Mouse (Mus musculus) kidney, embryonic 14.5 days (tissue): ENCODE results near the gene St6galnac3. TPM values are rescaled to one million over a fixed set of nuclear protein-coding genes. Genes with fewer than 3 reads are reported as not detected.

Experiments used
- ATAC-seq: fragments of 200-750 bp; cut with Nextera tagmentation; 2 replicates; pipeline ENCODE4 v1.8.0; 2017; ENCODE audit warnings: moderate number of reproducible peaks, mild to moderate bottlenecking, moderate TSS enrichment, moderate library complexity; ENCODE audit not compliant: low FRiP score, low TSS enrichment
- H3K27ac ChIP-seq: fragments of 300-500 bp; sonication (generic); 2 replicates; pipeline ENCODE4 v1.5.1; 2014; ENCODE audit warnings: low read depth, mild to moderate bottlenecking, low read length, moderate library complexity, mixed read lengths
- H3K27me3 ChIP-seq: fragments of 300-500 bp; sonication (generic); 2 replicates; pipeline ENCODE4 v1.6.1; 2014; ENCODE audit warnings: mild to moderate bottlenecking, low read length; ENCODE audit not compliant: control insufficient read depth, insufficient read depth
- H3K36me3 ChIP-seq: fragments of 300-500 bp; sonication (generic); 2 replicates; pipeline ENCODE4 v1.6.1; 2014; ENCODE audit warnings: low read length, mixed read lengths; ENCODE audit not compliant: control insufficient read depth, insufficient read depth
- H3K4me1 ChIP-seq: fragments of 300-500 bp; sonication (generic); 2 replicates; pipeline ENCODE4 v1.6.1; 2014; ENCODE audit warnings: low read length, mixed read lengths; ENCODE audit not compliant: control insufficient read depth, insufficient read depth
- H3K4me2 ChIP-seq: fragments of 300-500 bp; sonication (generic); replicated peaks from 2 replicates; pipeline ENCODE4 v1.6.1; 2014; ENCODE audit warnings: low read depth, mild to moderate bottlenecking, low read length
- H3K4me3 ChIP-seq: fragments of 300-500 bp; sonication (generic); 2 replicates; pipeline ENCODE4 v1.5.1; 2014; ENCODE audit warnings: mild to moderate bottlenecking, low read length
- H3K9ac ChIP-seq: fragments of 300-500 bp; sonication (generic); 2 replicates; pipeline ENCODE4 v1.6.1; 2014; ENCODE audit warnings: low read depth, mild to moderate bottlenecking, low read length, moderate library complexity
- H3K9me3 ChIP-seq: fragments of 300-500 bp; sonication (generic); 2 replicates; pipeline ENCODE4 v1.6.1; 2016; ENCODE audit warnings: low read length; ENCODE audit not compliant: control insufficient read depth
- whole genome bisulfite sequencing: fragments of 180-500 bp; shearing (Covaris S2); extraction: QIAGEN DNeasy Blood & Tissue Kit; methylation state at CpG from one replicate; pipeline ENCODE4 v1.1.7; 2014; 5-methylcytosine and 5-hydroxymethylcytosine counted together
- polyA plus RNA-seq: library from polyadenylated mRNA; unstranded; fragments of >200 nt; fragmentation: Nextera tagmentation; extraction: Ambion mirVana; gene quantifications from 2 replicates; pipeline ENCODE4 v1.2.1, GENCODE M21; 2014

Gene St6galnac3
- polyA plus RNA-seq, 1 experiment from 2014 or later = 63.8 TPM

- Histone ChIP-seq H3K27ac (no peak overlapping the region), H3K4me1 (peaks cover 13% of the 10 kb centered on the region), H3K4me2 (no peak overlapping the region), H3K9ac (no peak overlapping the region), H3K4me3 (no peak overlapping the region), H3K27me3 (no peaks in the 10 kb centered on the region), H3K36me3 (no peaks in the 10 kb centered on the region), H3K9me3 (no peaks in the 10 kb centered on the region)
- ATAC-seq = no peak
- 43% methylated on average over 4 of the region's 4 CpGs for WGBS
Measured at GRCm38 (mm10) chr3:153582065-153582464, 142.9 kb downstream of the St6galnac3 start.

- WGBS = 59% methylated on average over 2 of the region's 2 CpGs
- H3K9me3 ChIP-seq = no peaks in the 10 kb centered on the region
Measured at GRCm38 (mm10) chr3:153580625-153581024, 144.3 kb downstream of the St6galnac3 start.

GRCm38 (mm10) chr3:153580136-153580535 lies 144.8 kb downstream of the St6galnac3 start:
- H3K36me3 ChIP-seq = no peaks in the 10 kb centered on the region
- H3K27me3 ChIP-seq = no peaks in the 10 kb centered on the region
- H3K4me3 ChIP-seq = no peak overlapping the region
- 84% methylated on average over 3 of the region's 3 CpGs for WGBS
- H3K9me3 ChIP-seq = no peaks in the 10 kb centered on the region
- H3K4me1 ChIP-seq = peaks cover 7% of the 10 kb centered on the region; the same call in 1 of the 2 replicates
- H3K9ac ChIP-seq = no peak overlapping the region
- ATAC-seq = no peak
- no peak overlapping the region for H3K4me2 ChIP-seq
- H3K27ac ChIP-seq = no peak overlapping the region

More at GRCm38 (mm10) chr3:153580625-153581024, 144.3 kb downstream of the St6galnac3 start:
- no peak for ATAC-seq
- Histone ChIP-seq H3K9ac (no peak overlapping the region), H3K27me3 (no peaks in the 10 kb centered on the region), H3K4me3 (no peak overlapping the region), H3K4me2 (no peak overlapping the region), H3K27ac (no peak overlapping the region), H3K36me3 (no peaks in the 10 kb centered on the region), H3K4me1 (peaks cover 7% of the 10 kb centered on the region; the same call in 1 of the 2 replicates)

DNA sequence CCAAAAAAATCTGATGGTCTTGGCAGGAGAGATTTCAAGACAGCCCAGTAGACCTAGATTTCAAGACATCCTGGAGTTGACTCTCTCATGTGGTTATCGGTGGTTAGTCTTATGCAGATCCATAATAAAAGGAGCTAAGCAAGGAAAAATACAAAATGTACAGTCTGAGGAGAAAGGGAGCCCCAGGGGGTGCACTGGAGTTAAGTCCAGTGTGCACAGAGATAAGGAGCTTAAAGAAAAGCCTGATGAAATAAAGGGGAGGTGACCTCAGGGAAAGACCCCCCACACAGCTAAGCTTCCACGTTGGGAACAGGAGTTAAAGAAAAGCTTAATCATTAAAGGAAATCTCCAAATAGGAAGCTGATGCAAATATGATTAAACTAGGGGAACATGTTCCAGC lies 147.7 kb downstream of the St6galnac3 start:
- WGBS = 76% methylated on average over 2 of the region's 2 CpGs
- Histone ChIP-seq H3K27ac (no peak overlapping the region), H3K4me1 (peaks cover 3% of the 10 kb centered on the region; the same call in 1 of the 2 replicates), H3K4me3 (no peak overlapping the region), H3K9me3 (no peaks in the 10 kb centered on the region), H3K9ac (no peak overlapping the region), H3K36me3 (no peaks in the 10 kb centered on the region), H3K4me2 (no peak overlapping the region), H3K27me3 (no peaks in the 10 kb centered on the region)
- ATAC-seq = no peak

GRCm38 (mm10) chr3:153571152-153571551 lies 153.8 kb downstream of the St6galnac3 start:
- ATAC-seq = no peak
- Histone ChIP-seq H3K9ac (no peak overlapping the region), H3K27me3 (no peaks in the 10 kb centered on the region), H3K27ac (no peak overlapping the region), H3K36me3 (no peaks in the 10 kb centered on the region), H3K4me2 (no peak overlapping the region), H3K9me3 (no peaks in the 10 kb centered on the region), H3K4me3 (no peak overlapping the region), H3K4me1 (peaks cover 4% of the 10 kb centered on the region; the same call in 1 of the 2 replicates)
- 89% methylated on average over 11 of the region's 11 CpGs for WGBS

DNA sequence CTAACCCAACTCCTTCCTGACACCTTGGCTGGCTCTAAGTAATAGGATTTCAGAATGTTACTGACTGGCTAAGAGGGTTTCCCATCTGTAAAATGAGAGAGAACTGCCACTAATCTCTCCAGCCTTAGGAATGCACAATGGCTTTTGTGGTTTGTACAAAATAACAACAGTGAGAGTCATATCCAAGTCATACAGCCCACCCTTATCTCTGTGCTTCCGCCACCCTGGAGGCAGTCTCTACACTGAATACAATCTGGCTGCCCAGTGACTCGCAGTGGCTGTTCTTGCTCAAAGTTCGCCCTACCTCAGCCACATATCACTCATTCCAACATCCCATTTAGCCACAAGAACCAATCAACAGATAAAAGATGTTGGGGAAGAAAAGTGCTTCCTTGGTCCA lies 156.2 kb downstream of the St6galnac3 start:
- Histone ChIP-seq H3K4me1 (peaks cover 4% of the 10 kb centered on the region; the same call in 1 of the 2 replicates), H3K9me3 (no peaks in the 10 kb centered on the region), H3K9ac (no peak overlapping the region), H3K36me3 (no peaks in the 10 kb centered on the region), H3K27me3 (no peaks in the 10 kb centered on the region), H3K4me2 (no peak overlapping the region), H3K4me3 (no peak overlapping the region), H3K27ac (no peak overlapping the region)
- no peak for ATAC-seq
- WGBS = 96% methylated on average over 3 of the region's 3 CpGs

DNA sequence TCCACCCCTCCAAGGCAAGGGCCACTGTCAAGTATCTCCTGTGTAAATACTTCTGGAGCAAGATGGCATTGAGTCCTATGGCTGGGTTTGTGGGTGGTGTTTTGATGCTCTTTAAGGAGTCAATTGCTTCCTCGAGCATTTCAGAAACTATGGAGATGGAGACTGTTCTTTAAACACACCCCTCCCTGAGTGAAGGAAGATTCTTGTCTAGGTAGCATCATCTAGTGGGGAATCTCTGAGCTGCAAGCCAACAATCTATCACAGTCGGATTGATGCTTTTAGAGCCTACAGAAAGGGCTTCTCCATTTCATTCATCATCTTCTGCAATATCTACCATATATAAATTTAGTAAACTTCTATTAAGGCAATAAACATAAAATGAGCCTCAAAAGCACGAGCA lies 157.1 kb downstream of the St6galnac3 start:
- no peak overlapping the region for H3K9ac ChIP-seq
- 65% methylated on average over 3 of the region's 3 CpGs for WGBS
- ATAC-seq = no peak
- no peaks in the 10 kb centered on the region for H3K9me3 ChIP-seq
- no peaks in the 10 kb centered on the region for H3K36me3 ChIP-seq
- H3K4me3 ChIP-seq = no peak overlapping the region
- no peaks in the 10 kb centered on the region for H3K27me3 ChIP-seq
- H3K4me2 ChIP-seq = no peak overlapping the region
- peaks cover 4% of the 10 kb centered on the region; the same call in 1 of the 2 replicates for H3K4me1 ChIP-seq
- no peak overlapping the region for H3K27ac ChIP-seq

DNA sequence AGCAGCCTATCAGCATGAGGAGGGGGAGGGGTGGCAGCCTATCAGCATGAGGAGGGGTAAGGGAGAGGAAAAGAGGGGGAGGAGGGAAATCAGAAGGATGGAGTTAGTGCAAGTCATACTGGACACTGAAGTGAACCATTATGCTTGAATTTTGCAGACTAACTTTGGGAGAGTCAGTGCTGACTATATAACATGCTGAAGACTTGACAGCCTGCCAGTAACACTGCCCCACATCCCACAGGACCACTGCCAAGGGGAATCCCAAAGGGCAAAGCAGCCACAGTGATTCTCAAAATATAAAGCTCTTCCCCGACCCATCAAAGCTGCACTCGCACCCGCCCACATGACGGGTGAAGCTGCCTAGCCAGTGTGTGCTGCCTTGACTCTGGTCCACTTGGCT lies 157.5 kb downstream of the St6galnac3 start:
- Histone ChIP-seq H3K4me1 (peaks cover 4% of the 10 kb centered on the region; the same call in 1 of the 2 replicates), H3K9me3 (no peaks in the 10 kb centered on the region), H3K9ac (no peak overlapping the region), H3K27ac (no peak overlapping the region), H3K4me3 (no peak overlapping the region), H3K36me3 (no peaks in the 10 kb centered on the region), H3K4me2 (no peak overlapping the region), H3K27me3 (no peaks in the 10 kb centered on the region)
- 86% methylated on average over 4 of the region's 4 CpGs for WGBS
- no peak for ATAC-seq

GRCm38 (mm10) chr3:153566100-153566499 lies 158.9 kb downstream of the St6galnac3 start:
- no peak overlapping the region for H3K4me3 ChIP-seq
- H3K9ac ChIP-seq = no peak overlapping the region
- peaks cover 4% of the 10 kb centered on the region; the same call in 1 of the 2 replicates for H3K4me1 ChIP-seq
- no peaks in the 10 kb centered on the region for H3K27me3 ChIP-seq
- H3K4me2 ChIP-seq = no peak overlapping the region
- 85% methylated on average over 2 of the region's 2 CpGs for WGBS
- no peaks in the 10 kb centered on the region for H3K9me3 ChIP-seq
- no peak overlapping the region for H3K27ac ChIP-seq
- no peaks in the 10 kb centered on the region for H3K36me3 ChIP-seq
- no peak for ATAC-seq
